Mouse (Mus musculus) left cerebral cortex, adult 2 months (tissue): ENCODE results near the gene Ikbkg. TPM values are rescaled to one million over a fixed set of nuclear protein-coding genes. Genes with fewer than 3 reads are reported as not detected.

Experiments used
- DNase-seq, 2 experiments: peaks; one replicate each; pipeline ENCODE4 v3.0.0; 2021 to 2022; ENCODE audit warnings: low spot score in 2 of 2, mixed read lengths in 1 of 2; ENCODE audit errors: extremely low spot score in 1 of 2
- H3K27ac ChIP-seq: fragments of 200-600 bp; 2 replicates; pipeline ENCODE4 v1.8.1; 2022
- H3K4me3 ChIP-seq: fragments of 200-600 bp; 2 replicates; pipeline ENCODE4 v1.8.1; 2022
- CTCF ChIP-seq: fragments of 200-600 bp; IDR thresholded peaks from 2 replicates; pipeline ENCODE4 v1.8.1; 2022; ENCODE audit warnings: antibody characterized with exemption, mild to moderate bottlenecking, moderate library complexity
- intact Hi-C: fragments of 180-260 bp; cut with DNase I; formaldehyde crosslinking; loops from one replicate; pipeline ENCODE4 v1.15.1; 2025
- total RNA-seq, 2 experiments: library from RNA; stranded (reverse); gene quantifications; 2 replicates each; pipeline ENCODE4 v1.2.3; 2021

Gene Ikbkg
- total RNA-seq, 2 experiments from 2014 or later = 44.8 to 47.6 TPM

GRCm38 (mm10) chrX:74497131-74497530 lies 104.0 kb downstream of the Ikbkg start:
- DNase-seq = no peak
- H3K4me3 ChIP-seq = no peak overlapping the region
- peak; percentile 43 for TF ChIP-seq CTCF
- H3K27ac ChIP-seq = no peak overlapping the region
- intact Hi-C loops = loop anchor here (5.0 kb wide), 1 partner anchor 590 kb away; the partner anchor contains the start of gene Gab3

Other genes starting within 250 kb of the Ikbkg start
- gene Tex28, start 225.5 kb upstream of the Ikbkg start, total RNA-seq = not detected
- not detected for gene Tktl1, start 216.0 kb upstream of the Ikbkg start, total RNA-seq
- 10 to 100 TPM; 66.7 to 68.9 TPM for gene Flna, start 143.5 kb upstream of the Ikbkg start, total RNA-seq
- 10 to 100 TPM; 36.0 to 37.7 TPM for gene Emd, start 138.6 kb upstream of the Ikbkg start, total RNA-seq
- gene Rpl10, start 122.5 kb upstream of the Ikbkg start, total RNA-seq = 100 to 1,000 TPM; 151 to 163 TPM
- 10 to 100 TPM; 60.9 to 64.9 TPM for gene Taz, start 111.4 kb upstream of the Ikbkg start, total RNA-seq
- gene Dnase1l1, start 111.0 kb upstream of the Ikbkg start, total RNA-seq = 1 to 10 TPM; 2.2 to 2.9 TPM
- 100 to 1,000 TPM; 320 to 341 TPM for gene Atp6ap1, start 96.2 kb upstream of the Ikbkg start, total RNA-seq
- gene Gdi1, start 88.3 kb upstream of the Ikbkg start, total RNA-seq = 100 to 1,000 TPM; 596 to 607 TPM
- 10 to 100 TPM; 25.7 to 31.7 TPM for gene Fam50a, start 80.3 kb upstream of the Ikbkg start, total RNA-seq
- gene Plxna3, start 64.2 kb upstream of the Ikbkg start, total RNA-seq = 10 to 100 TPM; 27.1 to 30.2 TPM
- 10 to 100 TPM; 22.3 to 23.5 TPM for gene Lage3, start 39.7 kb upstream of the Ikbkg start, total RNA-seq
- gene Ubl4a, start 20.1 kb upstream of the Ikbkg start, total RNA-seq = 10 to 100 TPM; 65.7 to 71.5 TPM
- gene Slc10a3, start 19.9 kb upstream of the Ikbkg start, total RNA-seq = 1 to 10 TPM; 3.1 to 3.9 TPM
- gene Fam3a, start within 50 bp of the Ikbkg start, total RNA-seq = 10 to 100 TPM; 15.7 to 20.9 TPM
- gene G6pdx, start 35.9 kb downstream of the Ikbkg start, total RNA-seq = 10 to 100 TPM; 28.2 to 28.4 TPM
- not detected for gene Gm6880, start 88.1 kb downstream of the Ikbkg start, total RNA-seq
- gene Olfr1326-ps1, start 181.6 kb downstream of the Ikbkg start, total RNA-seq = not detected
- gene Olfr1325, start 199.4 kb downstream of the Ikbkg start, total RNA-seq = not detected